Mouse (Mus musculus): Measurements from ENCODE around the gene Cdc42bpb. TPM values are rescaled to one million over a fixed set of nuclear protein-coding genes. Genes with fewer than 3 reads are reported as not detected.

The Cdc42bpb gene
- polyA plus RNA-seq, 1 experiment = 305 TPM

DNA sequence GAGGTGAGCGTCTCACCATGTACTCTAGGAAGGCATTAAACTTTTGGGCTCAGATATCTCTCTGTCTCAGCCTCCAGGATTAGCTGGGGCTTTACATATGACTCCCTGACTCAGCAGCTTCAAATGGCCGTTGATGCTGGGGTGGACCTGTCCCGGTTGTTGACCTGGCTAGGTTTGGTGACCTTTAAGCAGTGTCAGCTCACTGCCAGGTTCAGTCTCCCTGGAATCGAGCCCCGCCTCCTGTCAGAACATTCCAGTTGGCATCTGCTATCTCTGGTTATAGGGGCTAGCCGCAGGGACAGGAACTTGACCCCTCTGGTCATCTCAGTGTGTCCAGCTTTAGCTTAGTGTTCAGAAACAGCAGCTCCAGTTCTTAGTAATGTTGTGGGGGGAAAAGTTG is 101.1 kb downstream of the Cdc42bpb start:
- peaks cover 10% of the 10 kb centered on the region for H3K4me1 ChIP-seq (ENCODE audit: control insufficient read depth, insufficient read depth, low read length)
- H3K4me3 ChIP-seq (replicated peaks; ENCODE audit: extremely low read depth, low read depth, low read length) = no peak overlapping the region
- DNase-seq = no peak
- WGBS = 44% methylated on average over 6 of the region's 6 CpGs
- TF ChIP-seq CTCF (IDR thresholded peaks at IDR 0.05; ENCODE audit: insufficient read depth, low read length) = no peak

DNA sequence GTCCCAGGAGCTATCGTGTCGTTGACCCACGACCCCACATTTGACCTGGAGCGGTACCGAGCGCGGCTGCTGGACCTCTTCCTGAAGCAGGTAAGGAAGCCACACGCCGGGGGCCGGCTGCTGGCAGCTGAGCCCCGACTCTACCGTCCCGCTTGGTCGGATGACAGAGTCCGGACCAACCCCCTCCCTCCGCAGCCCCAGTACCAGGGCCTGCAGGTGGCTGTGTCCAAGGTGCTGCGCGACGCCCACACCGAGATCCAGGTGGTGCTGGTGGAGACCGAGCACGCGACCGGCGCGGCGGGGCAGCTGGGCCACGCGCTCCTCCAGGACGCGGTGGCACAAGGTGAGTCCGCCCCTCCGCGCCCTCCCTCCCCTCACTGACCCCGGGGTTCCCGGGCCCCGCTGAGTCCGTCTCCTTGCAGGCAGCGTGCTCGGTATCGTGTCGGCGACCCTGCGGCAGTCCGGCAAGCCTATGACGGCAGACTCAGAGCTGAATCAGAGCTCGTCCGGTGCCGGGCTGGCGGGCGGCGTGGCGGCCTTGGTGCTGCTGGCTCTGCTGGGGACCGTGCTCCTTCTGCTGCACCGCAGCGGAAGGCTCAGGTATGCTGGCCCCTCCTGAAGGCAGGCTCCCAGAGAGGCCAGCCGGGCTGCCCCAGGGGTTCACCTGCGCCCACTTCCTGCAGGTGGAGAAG is 102.2 kb downstream of the Cdc42bpb start:
- TF ChIP-seq POLR2A (IDR thresholded peaks at IDR 0.05; ENCODE audit: borderline replicate concordance, extremely low read depth, low read depth, low read length) = no peak
- TF ChIP-seq CTCF (IDR thresholded peaks at IDR 0.05; ENCODE audit: insufficient read depth, low read length) = no peak
- H3K4me3 ChIP-seq (replicated peaks; ENCODE audit: extremely low read depth, low read depth, low read length) = no peak overlapping the region
- peaks cover 10% of the 10 kb centered on the region for H3K4me1 ChIP-seq (ENCODE audit: control insufficient read depth, insufficient read depth, low read length)
- DNase-seq = no peak
- 1% methylated on average over 58 of the region's 58 CpGs for WGBS

DNA sequence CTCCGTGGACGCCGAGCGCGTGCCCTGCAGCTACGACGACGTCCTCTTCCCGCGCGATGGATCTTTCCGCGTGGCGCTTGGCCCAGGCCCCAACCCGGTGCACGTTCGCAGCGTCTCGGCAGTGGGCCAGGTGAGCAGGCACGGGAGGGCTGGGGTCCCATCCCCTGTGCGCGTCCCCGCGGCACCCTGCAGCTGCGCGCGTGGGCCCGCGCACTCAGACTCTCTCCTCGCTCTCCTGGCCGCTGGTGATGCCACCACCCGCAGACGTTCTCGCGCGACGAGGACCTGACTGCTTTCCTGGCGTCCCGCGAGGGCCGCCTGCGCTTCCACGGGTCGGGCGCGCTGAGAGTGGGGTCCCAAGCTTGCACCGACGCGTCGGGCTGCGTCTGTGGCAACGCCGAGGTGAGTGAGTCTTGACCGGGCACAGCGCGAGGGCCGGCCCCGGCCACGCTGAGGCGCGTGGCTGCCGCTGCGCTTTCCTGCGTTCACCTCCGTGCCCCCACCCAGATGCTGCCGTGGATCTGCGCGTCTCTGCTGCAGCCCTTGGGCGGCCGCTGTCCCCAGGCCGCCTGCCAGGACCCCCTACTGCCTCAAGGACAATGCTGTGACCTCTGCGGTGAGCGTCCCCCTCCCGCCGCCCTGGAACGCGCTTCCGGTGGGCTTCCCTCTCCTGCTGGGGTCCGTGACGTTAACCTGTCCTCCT is 102.9 kb downstream of the Cdc42bpb start:
- no peak for TF ChIP-seq POLR2A (IDR thresholded peaks at IDR 0.05; ENCODE audit: borderline replicate concordance, extremely low read depth, low read depth, low read length)
- TF ChIP-seq CTCF (IDR thresholded peaks at IDR 0.05; ENCODE audit: insufficient read depth, low read length) = no peak
- H3K4me3 ChIP-seq (replicated peaks; ENCODE audit: extremely low read depth, low read depth, low read length) = no peak overlapping the region
- DNase-seq = no peak
- H3K4me1 ChIP-seq (ENCODE audit: control insufficient read depth, insufficient read depth, low read length) = peaks cover 10% of the 10 kb centered on the region
- 3% methylated on average over 80 of the region's 80 CpGs for WGBS

DNA sequence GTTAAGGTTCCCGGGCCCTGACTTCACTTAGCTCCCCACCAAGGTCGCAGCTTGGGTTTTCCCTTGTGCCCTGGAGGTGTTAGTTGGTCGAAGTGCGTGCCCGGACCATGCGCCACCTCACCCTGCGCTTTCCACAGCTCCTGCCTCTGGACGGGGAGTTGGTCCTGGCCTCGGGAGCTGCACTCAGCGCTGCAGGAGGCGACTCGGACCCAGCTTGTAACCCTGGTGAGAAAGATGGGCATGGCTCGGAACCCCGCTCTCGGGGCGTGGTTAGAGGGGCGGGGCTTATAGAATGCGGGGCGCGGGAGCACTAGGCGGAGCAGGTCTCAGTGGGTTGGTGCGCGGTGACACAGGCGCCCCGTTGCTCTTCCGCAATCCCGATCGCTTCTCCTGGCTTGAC is 103.5 kb downstream of the Cdc42bpb start:
- no peak for TF ChIP-seq CTCF (IDR thresholded peaks at IDR 0.05; ENCODE audit: insufficient read depth, low read length)
- TF ChIP-seq POLR2A (IDR thresholded peaks at IDR 0.05; ENCODE audit: borderline replicate concordance, extremely low read depth, low read depth, low read length) = no peak
- H3K4me3 ChIP-seq (replicated peaks; ENCODE audit: extremely low read depth, low read depth, low read length) = no peak overlapping the region
- H3K4me1 ChIP-seq (ENCODE audit: control insufficient read depth, insufficient read depth, low read length) = peaks cover 10% of the 10 kb centered on the region
- 4% methylated on average over 28 of the region's 28 CpGs for WGBS
- DNase-seq = no peak

- Histone ChIP-seq H3K4me3 (replicated peaks; ENCODE audit: extremely low read depth, low read depth, low read length) (no peak overlapping the region), H3K4me1 (ENCODE audit: control insufficient read depth, insufficient read depth, low read length) (peaks cover 10% of the 10 kb centered on the region)
- WGBS = 22% methylated on average over 12 of the region's 12 CpGs
- peak; percentile 73 for DNase-seq
- peak; percentile 84 for TF ChIP-seq CTCF (IDR thresholded peaks at IDR 0.05; ENCODE audit: insufficient read depth, low read length)
- no peak for TF ChIP-seq POLR2A (IDR thresholded peaks at IDR 0.05; ENCODE audit: borderline replicate concordance, extremely low read depth, low read depth, low read length)
Observed at GRCm38 (mm10) chr12:111272420-111272819, 105.1 kb downstream of the Cdc42bpb start.

- Histone ChIP-seq H3K4me3 (replicated peaks; ENCODE audit: extremely low read depth, low read depth, low read length) (no peak overlapping the region), H3K4me1 (ENCODE audit: control insufficient read depth, insufficient read depth, low read length) (peaks cover 10% of the 10 kb centered on the region)
- TF ChIP-seq POLR2A (IDR thresholded peaks at IDR 0.05; ENCODE audit: borderline replicate concordance, extremely low read depth, low read depth, low read length) (no peak), CTCF (IDR thresholded peaks at IDR 0.05; ENCODE audit: insufficient read depth, low read length) (no peak)
- DNase-seq = no peak
- 17% methylated on average over 8 of the region's 8 CpGs for WGBS
Observed at GRCm38 (mm10) chr12:111271966-111272365, 105.6 kb downstream of the Cdc42bpb start.

- peaks cover 10% of the 10 kb centered on the region for H3K4me1 ChIP-seq (ENCODE audit: control insufficient read depth, insufficient read depth, low read length)
- TF ChIP-seq CTCF (IDR thresholded peaks at IDR 0.05; ENCODE audit: insufficient read depth, low read length) (no peak), POLR2A (IDR thresholded peaks at IDR 0.05; ENCODE audit: borderline replicate concordance, extremely low read depth, low read depth, low read length) (no peak)
- H3K4me3 ChIP-seq (replicated peaks; ENCODE audit: extremely low read depth, low read depth, low read length) = no peak overlapping the region
- no peak for DNase-seq
- WGBS = 6% methylated on average over 26 of the region's 28 CpGs
Observed at GRCm38 (mm10) chr12:111271406-111271805, 106.1 kb downstream of the Cdc42bpb start.

DNA sequence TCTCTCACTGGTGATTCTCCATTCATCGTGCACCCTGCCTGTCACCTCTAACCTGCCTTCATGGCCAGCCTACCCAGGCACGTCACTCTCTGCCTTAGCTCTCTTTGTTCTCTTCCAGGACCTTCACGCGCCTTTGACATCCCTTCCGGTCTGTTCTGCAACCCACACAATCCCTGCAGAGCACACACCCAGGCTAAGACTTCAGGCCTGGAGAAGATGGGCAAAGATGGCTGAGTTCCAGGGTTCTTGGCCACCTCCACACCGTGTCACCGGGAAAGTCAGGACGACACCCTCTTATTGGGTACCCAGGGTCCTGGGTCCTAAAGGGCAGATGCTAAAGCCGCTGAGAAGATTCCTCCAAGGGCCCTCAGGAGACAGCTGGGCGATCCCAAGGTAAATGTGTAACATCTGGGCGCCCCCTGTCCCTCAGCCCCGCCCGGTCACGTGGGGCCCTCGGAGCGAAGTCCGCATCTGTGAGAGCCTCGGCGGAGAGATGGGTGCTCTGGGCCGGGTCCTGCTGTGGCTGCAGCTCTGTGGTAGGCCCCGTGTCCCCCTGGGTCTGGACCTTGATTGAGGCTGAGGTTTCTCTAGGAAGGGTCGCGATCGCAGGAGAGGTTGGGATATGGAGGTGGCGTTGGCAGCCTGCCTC is 106.8 kb downstream of the Cdc42bpb start, which contains the start of gene Amn:
Gene Amn (plus strand): TSS at position 467 of the 649 bp plus-strand sequence.
- no peak within 1 kb of the TSS for H3K4me3 ChIP-seq (replicated peaks; ENCODE audit: extremely low read depth, low read depth, low read length)
- no peak for TF ChIP-seq CTCF (IDR thresholded peaks at IDR 0.05; ENCODE audit: insufficient read depth, low read length)
- no peak for TF ChIP-seq POLR2A (IDR thresholded peaks at IDR 0.05; ENCODE audit: borderline replicate concordance, extremely low read depth, low read depth, low read length)
- no peak for DNase-seq
- WGBS = 30% methylated on average over 25 of the region's 25 CpGs
- peaks cover 10% of the 10 kb centered on the region for H3K4me1 ChIP-seq (ENCODE audit: control insufficient read depth, insufficient read depth, low read length)

DNA sequence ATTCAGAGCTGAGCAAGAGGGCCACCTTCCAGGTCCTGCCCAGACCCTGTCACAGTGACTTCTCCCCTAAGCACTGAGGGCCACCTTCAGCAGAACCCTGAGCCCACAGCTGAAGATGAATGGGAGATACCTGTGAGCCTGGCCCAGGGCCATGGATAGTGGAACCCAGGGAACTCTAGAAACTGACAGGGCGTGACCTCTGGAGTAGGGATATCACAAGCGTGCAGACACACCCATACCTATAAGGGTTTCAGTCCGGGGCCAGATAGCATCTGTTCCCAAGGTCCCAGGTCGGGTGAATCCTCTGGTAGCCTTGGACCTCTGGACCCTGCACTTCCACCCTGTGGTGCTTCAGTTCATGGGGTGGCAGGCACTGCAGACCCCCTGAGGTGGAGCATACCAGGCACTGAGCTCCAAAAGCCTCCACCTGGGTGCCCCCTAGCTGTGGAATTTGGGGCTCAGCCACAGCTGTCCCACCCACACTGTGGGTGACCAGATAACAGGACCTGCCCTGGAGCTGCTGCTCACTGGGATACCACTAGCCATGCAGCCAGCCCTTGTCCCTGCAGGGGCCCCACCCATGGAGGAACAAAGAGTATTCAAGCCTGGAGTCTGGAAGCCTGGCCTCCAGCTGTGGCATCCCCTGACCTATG is 109.7 kb downstream of the Cdc42bpb start:
- no peaks in the 10 kb centered on the region for H3K4me1 ChIP-seq (ENCODE audit: control insufficient read depth, insufficient read depth, low read length)
- DNase-seq = no peak
- WGBS = 70% methylated on average over 4 of the region's 4 CpGs
- TF ChIP-seq POLR2A (IDR thresholded peaks at IDR 0.05; ENCODE audit: borderline replicate concordance, extremely low read depth, low read depth, low read length) = no peak
- no peak for TF ChIP-seq CTCF (IDR thresholded peaks at IDR 0.05; ENCODE audit: insufficient read depth, low read length)
- no peak overlapping the region for H3K4me3 ChIP-seq (replicated peaks; ENCODE audit: extremely low read depth, low read depth, low read length)
